Mouse (Mus musculus) liver, embryonic 15.5 days (tissue): ENCODE measurements at regions not wholly inside any gene's neighbourhood (a gene's known extent, or its start where the extent isn't known, plus 50 kb on each side); places are given as distances from the start of the nearest gene placed in this dataset.

Experiments used
- ATAC-seq: fragments of 200-750 bp; cut with Nextera tagmentation; 2 replicates; pipeline ENCODE4 v1.8.0; 2017; ENCODE audit warnings: moderate number of reproducible peaks, mild to moderate bottlenecking, moderate library complexity; ENCODE audit not compliant: insufficient read depth
- H3K27ac ChIP-seq: fragments of 300-500 bp; sonication (generic); replicated peaks from 2 replicates; pipeline ENCODE4 v1.5.1; 2015; ENCODE audit warnings: mild to moderate bottlenecking, inconsistent platforms
- H3K27me3 ChIP-seq: fragments of 300-500 bp; sonication (generic); 2 replicates; pipeline ENCODE4 v1.6.1; 2015; ENCODE audit warnings: mild to moderate bottlenecking, inconsistent platforms
- H3K36me3 ChIP-seq: fragments of 300-500 bp; sonication (generic); replicated peaks from 2 replicates; pipeline ENCODE4 v1.6.1; 2015; ENCODE audit warnings: moderate library complexity, mild to moderate bottlenecking, inconsistent platforms
- H3K4me1 ChIP-seq: fragments of 300-500 bp; sonication (generic); replicated peaks from 2 replicates; pipeline ENCODE4 v1.6.1; 2015; ENCODE audit warnings: inconsistent platforms
- H3K4me2 ChIP-seq: fragments of 300-500 bp; sonication (generic); 2 replicates; pipeline ENCODE4 v1.6.1; 2015; ENCODE audit warnings: moderate library complexity, mild to moderate bottlenecking, inconsistent platforms
- H3K4me3 ChIP-seq: fragments of 300-500 bp; sonication (generic); replicated peaks from 2 replicates; pipeline ENCODE4 v1.5.1; 2015; ENCODE audit warnings: mild to moderate bottlenecking, inconsistent platforms
- H3K9ac ChIP-seq: fragments of 300-500 bp; sonication (generic); 2 replicates; pipeline ENCODE4 v1.6.1; 2015; ENCODE audit warnings: moderate library complexity, mild to moderate bottlenecking, inconsistent platforms
- H3K9me3 ChIP-seq: fragments of 300-500 bp; sonication (generic); replicated peaks from 2 replicates; pipeline ENCODE4 v1.6.1; 2016; ENCODE audit warnings: inconsistent platforms
- WGBS: fragments of 180-500 bp; shearing (Covaris S2); methylation state at CpG from one replicate; pipeline ENCODE4 v1.1.7; 2015; ENCODE audit warnings: mixed read lengths; ENCODE audit not compliant: insufficient replicate concordance; 5-methylcytosine and 5-hydroxymethylcytosine counted together

DNA sequence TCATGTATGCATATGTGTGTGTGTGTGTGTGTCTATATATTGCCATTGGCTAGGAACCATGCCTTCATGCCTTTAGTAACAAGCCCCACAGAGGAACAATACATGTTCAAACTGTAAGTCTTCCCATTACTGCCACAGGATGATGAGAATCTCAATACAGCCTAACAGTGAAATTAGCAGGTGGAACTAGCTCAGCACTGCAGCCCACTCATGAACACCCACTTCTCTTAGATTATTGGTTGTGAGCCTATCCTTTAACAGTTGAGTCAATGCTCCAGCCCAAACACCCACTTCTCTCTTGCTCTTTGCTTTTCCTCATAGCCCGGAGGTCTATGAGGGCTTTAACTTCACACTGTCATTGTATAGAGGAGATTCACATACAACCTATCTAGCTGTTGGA, 287.5 kb upstream of the Plxna2 start:
- Histone ChIP-seq H3K4me1 (no peaks in the 10 kb centered on the region), H3K9ac (no peak overlapping the region), H3K9me3 (no peaks in the 10 kb centered on the region), H3K36me3 (no peaks in the 10 kb centered on the region), H3K27ac (no peak overlapping the region), H3K4me3 (no peak overlapping the region), H3K4me2 (no peak overlapping the region), H3K27me3 (no peaks in the 10 kb centered on the region)
- 70% methylated on average over 1 of the region's 1 CpGs for WGBS
- no peak for ATAC-seq

DNA sequence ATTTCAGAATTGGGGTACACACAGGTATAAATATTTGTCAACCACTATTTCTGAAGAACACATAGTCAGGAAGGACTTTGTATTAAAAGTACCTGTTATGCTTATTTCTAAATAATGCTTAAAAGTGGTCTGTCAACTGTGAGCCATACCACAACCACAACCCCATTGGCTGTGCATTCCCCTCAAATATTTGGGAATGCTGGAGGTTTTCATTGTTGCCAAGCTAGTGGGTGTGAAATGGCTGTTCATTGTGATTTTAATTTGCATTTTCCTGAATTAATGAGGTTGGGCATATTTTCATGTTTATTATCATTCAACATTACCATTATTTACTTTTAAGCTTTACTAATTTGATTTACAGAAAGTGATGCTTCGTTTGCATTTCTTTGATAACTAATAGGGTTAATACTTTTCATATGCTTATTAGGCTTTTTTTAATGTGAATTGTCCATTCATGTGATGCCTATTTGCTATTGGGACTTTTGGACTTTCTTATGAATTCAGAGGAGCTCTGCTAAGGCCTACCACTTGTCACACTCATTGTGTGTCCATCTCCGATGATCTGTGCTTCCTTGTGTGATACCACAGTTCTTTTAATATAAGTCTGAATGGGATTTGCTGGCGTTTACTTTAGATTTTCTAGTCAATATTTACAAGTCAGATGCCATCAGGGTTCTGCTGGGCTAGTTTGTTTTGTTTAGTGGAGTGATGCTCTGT, 297.5 kb upstream of the Plxna2 start:
- H3K36me3 ChIP-seq, result no peaks in the 10 kb centered on the region
- no peak overlapping the region for H3K9ac ChIP-seq
- no peak overlapping the region for H3K27ac ChIP-seq
- no peak for ATAC-seq
- H3K4me2 ChIP-seq, result no peak overlapping the region
- H3K4me3 ChIP-seq, result no peak overlapping the region
- 47% methylated on average over 3 of the region's 3 CpGs for WGBS
- H3K27me3 ChIP-seq, result no peaks in the 10 kb centered on the region
- H3K9me3 ChIP-seq, result no peaks in the 10 kb centered on the region
- no peaks in the 10 kb centered on the region for H3K4me1 ChIP-seq

DNA sequence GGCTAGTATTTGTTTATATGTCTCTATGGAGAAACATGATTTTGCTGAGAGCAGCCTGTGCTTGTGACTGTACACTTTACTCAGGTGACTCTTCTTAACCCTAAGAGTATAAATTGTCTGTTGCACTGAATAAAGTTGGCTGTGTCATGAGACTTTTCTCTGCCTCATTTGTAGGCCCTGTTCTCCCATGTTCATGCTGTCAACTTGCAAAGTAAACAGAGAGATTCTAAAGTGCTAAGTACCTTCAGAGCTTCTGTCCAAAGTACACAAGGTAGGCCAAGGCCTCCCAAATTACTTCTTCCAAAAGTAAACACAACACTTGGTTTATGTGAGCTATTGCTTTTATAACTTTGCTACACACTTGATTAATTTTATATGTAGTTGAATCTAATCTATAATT, 299.7 kb upstream of the Plxna2 start:
- H3K4me3 ChIP-seq, result no peak overlapping the region
- ATAC-seq, result no peak
- no peak overlapping the region for H3K9ac ChIP-seq
- no peaks in the 10 kb centered on the region for H3K9me3 ChIP-seq
- H3K36me3 ChIP-seq, result no peaks in the 10 kb centered on the region
- no peak overlapping the region for H3K27ac ChIP-seq
- no peaks in the 10 kb centered on the region for H3K4me1 ChIP-seq
- no peak overlapping the region for H3K4me2 ChIP-seq
- H3K27me3 ChIP-seq, result no peaks in the 10 kb centered on the region

DNA sequence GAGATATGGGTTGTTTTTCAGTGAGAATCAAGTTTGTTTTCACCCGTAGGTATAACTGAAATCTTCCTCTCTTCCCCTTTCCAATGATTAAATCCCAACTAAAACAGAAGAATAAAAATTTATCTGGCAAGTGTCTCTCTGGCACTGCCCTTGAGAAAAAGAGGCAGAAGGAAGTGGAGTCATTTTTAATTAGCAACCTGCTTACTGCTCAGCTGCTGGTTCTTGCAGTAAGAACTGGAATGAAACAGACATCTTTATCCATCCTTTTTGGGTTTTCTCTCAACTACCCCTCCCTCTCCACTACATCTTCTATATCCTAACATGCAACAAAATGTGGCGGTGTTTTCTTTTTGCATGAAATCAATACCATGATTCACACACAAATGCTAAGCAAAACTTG, 302.4 kb upstream of the Plxna2 start:
- Histone ChIP-seq H3K36me3 (no peaks in the 10 kb centered on the region), H3K9me3 (no peaks in the 10 kb centered on the region), H3K4me1 (no peaks in the 10 kb centered on the region), H3K27me3 (no peaks in the 10 kb centered on the region), H3K9ac (no peak overlapping the region), H3K4me3 (no peak overlapping the region), H3K4me2 (no peak overlapping the region), H3K27ac (no peak overlapping the region)
- WGBS, result 50% methylated on average over 2 of the region's 2 CpGs
- ATAC-seq, result no peak

DNA sequence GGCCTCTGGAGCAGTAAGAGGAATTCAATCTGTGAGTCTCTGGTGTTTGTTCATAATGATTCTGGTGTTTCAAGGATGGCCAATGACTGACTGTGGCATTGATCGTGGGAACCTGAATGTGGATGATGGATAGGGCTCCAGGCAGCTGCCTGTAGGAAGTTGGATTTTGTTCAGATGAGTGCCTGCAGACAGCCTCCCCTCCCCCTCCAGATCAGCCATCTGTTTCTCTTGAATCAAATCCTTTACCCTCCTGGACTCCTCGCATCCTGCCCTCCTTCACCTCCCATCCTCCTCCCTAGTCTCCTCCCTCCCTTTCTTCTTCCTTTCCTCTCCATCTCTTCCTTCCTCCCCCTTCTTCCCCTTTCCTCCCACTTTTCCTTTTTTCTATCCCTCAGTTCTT, 307.6 kb upstream of the Plxna2 start:
- Histone ChIP-seq H3K27me3 (no peaks in the 10 kb centered on the region), H3K9me3 (no peaks in the 10 kb centered on the region), H3K4me1 (peaks cover 27% of the 10 kb centered on the region), H3K9ac (no peak overlapping the region), H3K27ac (no peak overlapping the region), H3K4me2 (no peak overlapping the region), H3K36me3 (no peaks in the 10 kb centered on the region), H3K4me3 (no peak overlapping the region)
- 19% methylated on average over 2 of the region's 2 CpGs for WGBS
- ATAC-seq, result no peak

DNA sequence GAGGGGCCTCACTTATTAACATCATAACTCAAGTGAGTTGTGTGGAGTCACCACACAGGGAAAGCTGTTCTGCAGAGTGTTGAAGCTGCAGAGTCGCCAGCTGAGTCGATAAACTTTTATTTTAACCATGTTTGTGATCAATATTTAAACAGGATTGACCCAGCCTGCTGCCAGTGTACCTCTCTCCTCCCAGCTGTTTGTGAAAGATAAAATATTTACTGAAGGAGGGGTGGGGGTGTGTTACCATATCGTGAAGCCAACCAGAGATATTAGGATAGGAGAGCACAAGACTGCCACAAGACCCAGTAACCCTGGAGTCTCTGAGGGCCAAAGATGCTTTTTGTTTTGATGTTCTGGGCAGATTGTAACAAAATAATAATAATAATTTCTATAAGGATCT, 309.4 kb upstream of the Plxna2 start:
- no peak overlapping the region for H3K9ac ChIP-seq
- H3K27me3 ChIP-seq, result no peaks in the 10 kb centered on the region
- ATAC-seq, result peak; percentile 93
- no peaks in the 10 kb centered on the region for H3K36me3 ChIP-seq
- H3K4me2 ChIP-seq, result peak overlapping the region; percentile 44
- peak overlapping the region; percentile 68 for H3K27ac ChIP-seq
- no peaks in the 10 kb centered on the region for H3K9me3 ChIP-seq
- WGBS, result 37% methylated on average over 3 of the region's 3 CpGs
- H3K4me3 ChIP-seq, result no peak overlapping the region
- H3K4me1 ChIP-seq, result peaks cover 27% of the 10 kb centered on the region

DNA sequence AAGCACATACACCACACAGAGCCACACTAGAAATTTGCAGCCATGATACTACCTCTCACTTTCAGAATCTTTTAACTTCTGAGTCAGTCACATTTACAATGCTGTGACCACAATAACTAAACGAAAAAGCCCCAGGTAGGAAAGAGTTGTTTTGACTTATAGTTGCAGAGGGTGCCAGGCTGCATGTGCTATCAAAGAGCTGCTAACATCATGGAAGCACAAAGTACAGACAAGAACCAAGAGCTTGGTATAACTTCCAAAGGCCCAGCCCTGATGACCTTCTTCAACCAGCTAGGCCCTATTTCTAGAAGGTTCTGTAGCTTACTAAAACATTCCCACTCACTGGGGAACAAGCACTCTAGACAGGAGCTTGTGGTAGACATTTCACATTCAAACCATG, 314.1 kb upstream of the Plxna2 start:
- Histone ChIP-seq H3K4me2 (no peak overlapping the region), H3K36me3 (no peaks in the 10 kb centered on the region), H3K9me3 (no peaks in the 10 kb centered on the region), H3K27ac (no peak overlapping the region), H3K27me3 (no peaks in the 10 kb centered on the region), H3K4me3 (no peak overlapping the region), H3K4me1 (peaks cover 15% of the 10 kb centered on the region), H3K9ac (no peak overlapping the region)
- no peak for ATAC-seq
- WGBS, result 31% methylated on average over 1 of the region's 1 CpGs

DNA sequence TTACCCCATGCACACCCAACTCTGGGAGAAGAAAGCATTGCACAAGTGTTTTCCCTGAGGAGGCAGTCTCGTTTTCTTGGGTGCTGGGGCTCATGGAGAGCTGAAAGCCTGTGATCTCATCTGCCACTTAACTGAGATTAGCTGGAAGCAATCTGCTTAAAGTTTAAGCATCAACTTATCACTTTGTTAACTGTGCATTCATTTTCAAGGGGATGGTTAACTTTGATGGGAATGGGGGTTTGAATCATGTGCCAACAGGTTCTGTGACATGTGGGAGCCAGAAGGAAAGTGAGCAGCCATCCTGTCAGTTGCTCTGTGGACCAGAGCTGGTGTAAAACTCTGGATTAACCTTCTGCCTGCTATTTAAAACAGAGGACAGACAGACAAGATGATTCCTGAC, 315.2 kb upstream of the Plxna2 start:
- H3K4me3 ChIP-seq, result no peak overlapping the region
- no peak overlapping the region for H3K9ac ChIP-seq
- no peaks in the 10 kb centered on the region for H3K36me3 ChIP-seq
- H3K27me3 ChIP-seq, result no peaks in the 10 kb centered on the region
- H3K4me2 ChIP-seq, result no peak overlapping the region
- no peak overlapping the region for H3K27ac ChIP-seq
- no peak for ATAC-seq
- WGBS, result 24% methylated on average over 1 of the region's 1 CpGs
- H3K4me1 ChIP-seq, result peaks cover 7% of the 10 kb centered on the region; the same call in 1 of the 2 replicates
- no peaks in the 10 kb centered on the region for H3K9me3 ChIP-seq

DNA sequence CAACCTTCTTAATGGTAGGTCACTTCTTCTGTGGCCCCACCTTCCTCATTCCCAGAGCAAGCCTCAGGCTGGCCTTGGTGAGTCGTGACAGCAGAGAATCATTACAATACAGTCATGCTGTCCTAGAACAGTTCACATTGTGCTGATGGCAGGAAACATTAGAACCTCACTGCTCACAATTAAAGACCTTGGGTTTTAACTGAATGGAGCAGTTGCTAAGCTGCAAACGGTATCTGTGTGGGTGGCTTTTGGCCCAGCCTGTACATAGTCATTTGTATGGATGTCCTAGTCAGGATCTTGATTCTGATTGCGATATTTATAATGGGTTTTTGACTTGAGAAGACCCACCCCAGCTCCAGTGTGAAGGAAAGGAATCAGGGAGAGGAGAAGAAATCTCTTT, 336.1 kb upstream of the Plxna2 start:
- Histone ChIP-seq H3K4me3 (no peak overlapping the region), H3K27me3 (no peaks in the 10 kb centered on the region), H3K9ac (no peak overlapping the region), H3K9me3 (no peaks in the 10 kb centered on the region), H3K4me2 (no peak overlapping the region), H3K4me1 (no peaks in the 10 kb centered on the region), H3K36me3 (no peaks in the 10 kb centered on the region), H3K27ac (no peak overlapping the region)
- WGBS, result 35% methylated on average over 3 of the region's 3 CpGs
- no peak for ATAC-seq

DNA sequence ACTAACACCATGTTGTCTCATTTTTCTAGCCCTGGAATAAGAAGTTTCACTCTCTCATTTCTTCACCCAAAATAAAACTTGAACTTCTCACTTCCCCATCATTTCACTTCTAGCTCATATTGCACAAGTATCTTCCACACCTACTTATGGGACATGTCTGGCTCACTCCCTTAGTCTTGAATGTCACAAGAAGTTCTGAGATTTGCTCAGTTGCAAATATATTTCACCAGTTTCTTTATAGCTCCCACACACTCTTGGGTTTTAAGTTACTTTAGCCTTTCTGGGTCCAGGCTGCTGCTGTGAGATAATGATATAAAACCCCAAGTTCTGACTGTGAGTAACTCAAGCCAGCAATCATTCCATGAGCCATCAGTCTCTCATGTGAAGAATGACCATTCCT, 350.0 kb upstream of the Plxna2 start:
- H3K9me3 ChIP-seq, result no peaks in the 10 kb centered on the region
- H3K27ac ChIP-seq, result no peak overlapping the region
- no peak overlapping the region for H3K4me2 ChIP-seq
- no peak for ATAC-seq
- no peaks in the 10 kb centered on the region for H3K36me3 ChIP-seq
- no peak overlapping the region for H3K9ac ChIP-seq
- no peaks in the 10 kb centered on the region for H3K27me3 ChIP-seq
- no peaks in the 10 kb centered on the region for H3K4me1 ChIP-seq
- no peak overlapping the region for H3K4me3 ChIP-seq

DNA sequence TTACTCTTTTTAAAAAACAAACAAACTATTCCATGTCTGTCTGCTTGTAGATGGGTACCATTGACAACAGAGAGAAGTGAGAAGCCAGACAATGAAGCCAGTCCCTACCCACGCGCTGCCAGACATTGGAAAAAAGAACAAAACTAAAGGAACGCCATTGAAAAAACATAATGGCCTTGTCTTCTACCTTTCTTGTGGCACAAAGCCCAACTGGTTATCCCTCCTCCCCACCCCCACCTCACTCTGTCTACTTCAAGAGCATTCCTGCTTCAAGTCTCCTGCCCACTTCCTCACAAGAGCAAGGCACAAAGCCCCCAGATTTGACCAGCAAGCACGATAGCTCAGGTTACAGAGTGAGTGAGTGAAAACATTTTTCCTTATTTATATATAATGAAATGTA, 355.6 kb upstream of the Plxna2 start:
- Histone ChIP-seq H3K27me3 (no peaks in the 10 kb centered on the region), H3K4me2 (no peak overlapping the region), H3K9ac (no peak overlapping the region), H3K4me1 (no peaks in the 10 kb centered on the region), H3K36me3 (no peaks in the 10 kb centered on the region), H3K9me3 (no peaks in the 10 kb centered on the region), H3K4me3 (no peak overlapping the region), H3K27ac (no peak overlapping the region)
- WGBS, result 63% methylated on average over 4 of the region's 4 CpGs
- no peak for ATAC-seq

DNA sequence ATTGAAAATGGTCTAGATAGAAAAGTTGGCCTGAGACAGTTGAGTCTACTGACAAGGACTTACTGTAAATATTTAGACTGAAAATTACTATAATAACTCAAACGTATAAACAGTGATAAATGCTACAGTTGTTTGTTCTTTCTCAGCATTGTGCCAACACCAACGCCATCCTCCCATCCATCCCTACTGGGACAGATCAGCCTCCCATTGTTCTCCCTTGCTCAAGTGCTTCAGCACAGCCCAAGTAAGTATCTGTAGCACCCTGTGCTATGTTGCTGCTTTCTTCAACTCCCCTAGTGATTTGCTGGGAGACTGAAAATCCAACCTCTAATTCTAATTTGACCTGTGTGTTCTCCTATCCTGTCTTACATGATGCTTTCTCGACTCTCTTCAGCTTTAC, 358.1 kb upstream of the Plxna2 start:
- Histone ChIP-seq H3K4me1 (no peaks in the 10 kb centered on the region), H3K9me3 (no peaks in the 10 kb centered on the region), H3K36me3 (no peaks in the 10 kb centered on the region), H3K4me2 (no peak overlapping the region), H3K4me3 (no peak overlapping the region), H3K9ac (no peak overlapping the region), H3K27ac (no peak overlapping the region), H3K27me3 (no peaks in the 10 kb centered on the region)
- 43% methylated on average over 3 of the region's 3 CpGs for WGBS
- no peak for ATAC-seq
